Mouse (Mus musculus) monocyte, adult 5-6 weeks (primary cell): ENCODE measurements around the gene Hfe. TPM values are rescaled to one million over a fixed set of nuclear protein-coding genes. Genes with fewer than 3 reads are reported as not detected.

Experiments used
- total RNA-seq: library from RNA; stranded (forward); fragments of 200-1000, 200-491, 200-594 nt; gene quantifications from 3 replicates; pipeline ENCODE4 v1.2.3, GENCODE M21; 2017

The Hfe gene
- total RNA-seq, 1 experiment from 2014 or later: 170 TPM

Other genes starting within 250 kb of the Hfe start
- not detected in 3 replicates for gene Btn1a1, start 245.0 kb downstream of the Hfe start, total RNA-seq
- gene Btn2a2, start 222.0 kb downstream of the Hfe start, total RNA-seq: not detected in 3 replicates
- gene Hist1h4h, start 179.8 kb downstream of the Hfe start, total RNA-seq: 24.5 to 149 TPM (median 46.4 TPM) in 3 replicates
- 1.4 to 11.6 TPM in 2 of 3 replicates, not detected in the other for gene Hist1h2af, start 176.9 kb downstream of the Hfe start, total RNA-seq
- gene Hist1h3g, start 175.4 kb downstream of the Hfe start, total RNA-seq: not detected in 3 replicates
- 0.21 to 4.4 TPM (median 2.1 TPM) in 3 replicates for gene Hist1h2bh, start 167.5 kb downstream of the Hfe start, total RNA-seq
- 0.53 to 21.8 TPM (median 16.4 TPM) in 3 replicates for gene Hist1h3f, start 166.8 kb downstream of the Hfe start, total RNA-seq
- 42.2 to 123 TPM (median 49.9 TPM) in 3 replicates for gene Hist1h4f, start 159.2 kb downstream of the Hfe start, total RNA-seq
- 16.3 to 25.9 TPM (median 21.9 TPM) in 3 replicates for gene Hist1h1d, start 157.6 kb downstream of the Hfe start, total RNA-seq
- 12.4 to 48.1 TPM (median 39.4 TPM) in 3 replicates for gene Hist1h3e, start 148.5 kb downstream of the Hfe start, total RNA-seq
- gene Hist1h2ae, start 139.6 kb downstream of the Hfe start, total RNA-seq: 6.1 to 28.4 TPM (median 15.0 TPM) in 3 replicates
- gene Hist1h2bg, start 139.5 kb downstream of the Hfe start, total RNA-seq: 86.4 to 193 TPM (median 86.9 TPM) in 3 replicates
- 19.2 to 51.4 TPM (median 45.4 TPM) in 3 replicates for gene Hist1h2bf, start 136.7 kb downstream of the Hfe start, total RNA-seq
- gene Hist1h2ad, start 136.5 kb downstream of the Hfe start, total RNA-seq: 1.5 to 92.8 TPM (median 16.7 TPM) in 3 replicates
- gene Hist1h3d, start 135.1 kb downstream of the Hfe start, total RNA-seq: 1.5 to 3.3 TPM (median 2.1 TPM) in 3 replicates
- 78.9 to 170 TPM (median 90.0 TPM) in 3 replicates for gene Hist1h4d, start 129.3 kb downstream of the Hfe start, total RNA-seq
- 13.1 to 35.9 TPM (median 14.5 TPM) in 3 replicates for gene Hist1h2be, start 89.7 kb downstream of the Hfe start, total RNA-seq
- 81.6 to 216 TPM (median 97.2 TPM) in 3 replicates for gene Hist1h1e, start 88.3 kb downstream of the Hfe start, total RNA-seq
- gene Hist1h2ac, start 26.9 kb downstream of the Hfe start, total RNA-seq: 5.0 to 8.9 TPM (median 8.3 TPM) in 3 replicates
- gene Hist1h2bc, start 26.7 kb downstream of the Hfe start, total RNA-seq: 28.7 to 101 TPM (median 49.7 TPM) in 3 replicates
- not detected in 3 replicates for gene Hist1h1t, start 15.0 kb downstream of the Hfe start, total RNA-seq
- 82.1 to 150 TPM (median 93.5 TPM) in 3 replicates for gene Hist1h4c, start 12.4 kb downstream of the Hfe start, total RNA-seq
- gene Hist1h1c, start 28.0 kb upstream of the Hfe start, total RNA-seq: 589 to 739 TPM (median 677 TPM) in 3 replicates
- gene Hist1h3c, start 34.7 kb upstream of the Hfe start, total RNA-seq: 6.8 TPM in 1 of 3 replicates, not detected in the others
- 151 to 300 TPM (median 178 TPM) in 3 replicates for gene Hist1h2bb, start 35.9 kb upstream of the Hfe start, total RNA-seq
- 64.3 to 74.6 TPM in 2 of 3 replicates, not detected in the other for gene Hist1h2ab, start 40.3 kb upstream of the Hfe start, total RNA-seq
- gene Hist1h3b, start 41.4 kb upstream of the Hfe start, total RNA-seq: 9.7 TPM in 1 of 3 replicates, not detected in the others
- gene Hist1h4b, start 46.2 kb upstream of the Hfe start, total RNA-seq: 10.8 to 62.1 TPM (median 12.1 TPM) in 3 replicates
- gene Hist1h4a, start 50.4 kb upstream of the Hfe start, total RNA-seq: 43.2 to 186 TPM (median 59.3 TPM) in 3 replicates
- gene Hist1h3a, start 51.5 kb upstream of the Hfe start, total RNA-seq: 4.6 to 86.2 TPM (median 18.3 TPM) in 3 replicates
- gene Hist1h1a, start 52.8 kb upstream of the Hfe start, total RNA-seq: 55.4 to 86.3 TPM (median 64.8 TPM) in 3 replicates
- not detected in 3 replicates for gene Trim38, start 59.1 kb upstream of the Hfe start, total RNA-seq
- not detected in 3 replicates for gene Slc17a2, start 96.1 kb upstream of the Hfe start, total RNA-seq
- not detected in 3 replicates for gene Slc17a3, start 128.6 kb upstream of the Hfe start, total RNA-seq
- not detected in 3 replicates for gene Slc17a1, start 156.9 kb upstream of the Hfe start, total RNA-seq
- not detected in 3 replicates for gene Slc17a4, start 204.2 kb upstream of the Hfe start, total RNA-seq
- not detected in 3 replicates for gene Hist1h2ba, start 223.3 kb upstream of the Hfe start, total RNA-seq
- gene Hist1h2aa, start 223.6 kb upstream of the Hfe start, total RNA-seq: not detected in 3 replicates